Mouse (Mus musculus) stomach, embryonic 15.5 days (tissue): Measurements from ENCODE around the gene Dlx3. TPM values are rescaled to one million over a fixed set of nuclear protein-coding genes. Genes with fewer than 3 reads are reported as not detected.

Source experiments
- ATAC-seq: fragments of 200-750 bp; cut with Nextera tagmentation; 2 replicates; pipeline ENCODE4 v1.8.0; 2017; ENCODE audit warnings: low read depth, moderate number of reproducible peaks, moderate TSS enrichment; ENCODE audit not compliant: insufficient read depth, low FRiP score
- H3K27ac ChIP-seq: fragments of 300-500 bp; sonication (generic); 2 replicates; pipeline ENCODE4 v1.5.1; 2015; ENCODE audit warnings: mild to moderate bottlenecking, inconsistent platforms
- H3K27me3 ChIP-seq: fragments of 300-500 bp; sonication (generic); replicated peaks from 2 replicates; pipeline ENCODE4 v1.6.1; 2015; ENCODE audit warnings: inconsistent platforms
- H3K36me3 ChIP-seq: fragments of 300-500 bp; sonication (generic); 2 replicates; pipeline ENCODE4 v1.6.1; 2015; ENCODE audit warnings: inconsistent platforms
- H3K4me1 ChIP-seq: fragments of 300-500 bp; sonication (generic); 2 replicates; pipeline ENCODE4 v1.6.1; 2015; ENCODE audit warnings: inconsistent platforms
- H3K4me2 ChIP-seq: fragments of 300-500 bp; sonication (generic); 2 replicates; pipeline ENCODE4 v1.6.1; 2015; ENCODE audit warnings: mild to moderate bottlenecking, inconsistent platforms
- H3K4me3 ChIP-seq: fragments of 300-500 bp; sonication (generic); replicated peaks from 2 replicates; pipeline ENCODE4 v1.5.1; 2015; ENCODE audit warnings: inconsistent platforms
- H3K9ac ChIP-seq: fragments of 300-500 bp; sonication (generic); 2 replicates; pipeline ENCODE4 v1.6.1; 2015; ENCODE audit warnings: inconsistent platforms
- H3K9me3 ChIP-seq: fragments of 300-500 bp; sonication (generic); 2 replicates; pipeline ENCODE4 v1.6.1; 2016; ENCODE audit warnings: inconsistent platforms
- WGBS: fragments of 180-500 bp; shearing (Covaris S2); methylation state at CpG from one replicate; pipeline ENCODE4 v1.1.7; 2015; 5-methylcytosine and 5-hydroxymethylcytosine counted together
- polyA plus RNA-seq: library from polyadenylated mRNA; unstranded; fragments of >200 nt; fragmentation: Nextera tagmentation; extraction: Ambion mirVana; gene quantifications from 2 replicates; pipeline ENCODE4 v1.2.1, GENCODE M21; 2015

Gene Dlx3
- polyA plus RNA-seq, 1 experiment from 2014 or later, result 2.0 TPM

DNA sequence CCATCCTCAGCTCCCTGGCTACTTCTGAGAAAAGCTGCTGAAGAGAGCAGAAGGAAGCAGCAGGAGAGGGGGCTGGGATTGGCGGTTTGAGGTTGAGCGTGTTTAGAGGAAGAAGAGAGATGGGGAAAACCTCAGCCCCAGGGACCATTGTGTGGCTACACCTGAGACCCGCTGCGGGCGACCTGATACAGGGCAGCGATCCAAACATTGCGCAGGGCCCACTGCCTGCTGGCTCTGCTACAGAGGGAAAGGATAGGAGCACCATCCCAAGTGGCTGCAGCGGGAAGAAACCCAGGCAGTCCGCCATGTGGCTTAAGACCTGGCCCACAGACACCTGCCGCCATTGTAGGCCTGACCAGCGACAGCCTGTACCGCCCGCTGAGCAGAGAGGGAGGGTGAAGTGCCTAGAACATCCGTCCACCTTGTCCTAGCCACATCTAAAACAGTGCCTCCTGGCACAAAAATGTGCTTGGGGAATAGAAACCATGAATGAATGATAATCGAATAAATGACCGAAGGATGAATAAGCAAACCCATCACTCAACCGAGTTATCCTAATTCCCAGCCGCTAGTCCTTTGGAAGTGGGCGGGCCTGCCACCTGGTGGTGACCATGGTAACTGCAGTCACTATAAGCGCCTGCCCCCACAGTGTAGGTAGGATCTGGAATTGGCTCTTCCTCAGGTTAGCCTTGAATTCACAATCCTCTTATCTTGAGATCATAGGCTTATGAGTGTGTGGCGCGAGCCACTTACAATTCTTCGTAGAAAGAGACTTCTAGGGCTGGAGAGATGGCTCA is 13.3 kb upstream of the Dlx3 start:
- Histone ChIP-seq H3K4me2 (no peak overlapping the region), H3K9me3 (no peaks in the 10 kb centered on the region), H3K27me3 (0 out of 2 replicates have a peak, but pooled peaks cover 5% of the 10 kb centered on the region), H3K36me3 (no peaks in the 10 kb centered on the region), H3K4me1 (peaks cover 11% of the 10 kb centered on the region), H3K9ac (no peak overlapping the region), H3K4me3 (no peak overlapping the region), H3K27ac (no peak overlapping the region)
- peak; percentile 36; the same call in 1 of the 2 replicates for ATAC-seq
- 31% methylated on average over 23 of the region's 23 CpGs for WGBS

DNA sequence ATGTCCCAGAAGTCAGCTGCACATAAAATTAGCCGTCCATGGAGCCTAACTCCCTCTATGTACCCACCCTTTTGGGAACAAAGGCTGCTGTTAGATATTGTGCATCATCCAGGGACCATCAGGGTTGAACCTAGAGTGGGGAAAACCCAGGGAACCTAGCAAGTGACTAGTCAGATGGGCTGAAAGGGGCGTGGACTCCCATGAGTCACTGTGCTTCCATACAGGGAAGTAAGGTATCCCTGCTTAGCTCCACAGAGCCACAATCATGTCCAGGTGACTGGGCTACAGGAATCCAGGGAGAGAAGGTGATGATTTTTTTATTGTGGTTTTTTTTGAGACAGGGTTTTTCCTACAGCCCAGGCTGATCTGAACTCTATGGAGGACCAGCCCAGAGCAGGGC is 10.9 kb upstream of the Dlx3 start:
- Histone ChIP-seq H3K27me3 (0 out of 2 replicates have a peak, but pooled peaks cover 5% of the 10 kb centered on the region), H3K27ac (no peak overlapping the region), H3K4me3 (no peak overlapping the region), H3K4me1 (peaks cover 11% of the 10 kb centered on the region), H3K9ac (no peak overlapping the region), H3K9me3 (no peaks in the 10 kb centered on the region), H3K36me3 (no peaks in the 10 kb centered on the region), H3K4me2 (no peak overlapping the region)
- no peak for ATAC-seq
- 76% methylated on average over 2 of the region's 2 CpGs for WGBS

DNA sequence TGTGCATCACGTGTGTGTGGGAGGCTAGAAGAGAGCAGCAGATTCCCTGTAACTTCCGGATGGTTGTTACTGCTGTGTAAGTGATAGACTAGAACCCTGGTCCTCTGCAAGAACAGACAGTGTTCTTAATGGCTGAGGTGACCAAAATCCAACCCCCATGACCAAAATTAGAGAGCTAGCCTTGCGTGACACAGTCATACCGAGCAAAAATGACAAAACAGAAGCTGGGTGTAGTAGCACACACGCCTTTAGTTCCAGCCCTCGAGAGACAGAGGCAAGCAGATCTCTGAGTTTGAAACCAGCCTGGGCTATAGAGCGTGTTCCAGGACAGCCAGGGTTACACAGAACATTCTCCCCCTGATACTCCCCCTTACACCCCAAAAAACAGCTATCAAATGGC is 9.8 kb upstream of the Dlx3 start:
- 86% methylated on average over 7 of the region's 7 CpGs for WGBS
- H3K4me2 ChIP-seq, result no peak overlapping the region
- no peak for ATAC-seq
- H3K4me1 ChIP-seq, result peaks cover 11% of the 10 kb centered on the region
- no peaks in the 10 kb centered on the region for H3K9me3 ChIP-seq
- H3K4me3 ChIP-seq, result no peak overlapping the region
- no peaks in the 10 kb centered on the region for H3K36me3 ChIP-seq
- H3K9ac ChIP-seq, result no peak overlapping the region
- H3K27me3 ChIP-seq, result 0 out of 2 replicates have a peak, but pooled peaks cover 5% of the 10 kb centered on the region
- no peak overlapping the region for H3K27ac ChIP-seq

DNA sequence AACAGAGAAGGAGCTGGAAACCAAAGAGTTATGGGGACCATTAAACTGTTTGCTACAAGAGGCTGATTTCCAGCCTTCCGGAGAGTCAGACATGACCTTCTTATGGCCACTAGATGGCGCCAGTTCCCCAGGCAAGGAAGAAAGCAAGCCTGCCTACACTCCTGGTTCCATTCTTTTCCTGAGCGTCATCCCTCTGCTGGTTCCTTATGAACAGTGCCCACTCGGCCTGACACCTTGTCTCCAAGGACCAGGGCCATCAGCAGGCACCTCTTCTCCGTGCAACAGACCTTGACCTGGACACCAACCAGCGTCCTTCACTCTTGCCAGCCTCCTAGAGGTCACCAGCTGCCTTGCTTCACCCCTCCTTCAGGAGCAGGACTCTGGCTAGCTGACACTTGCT is 2.9 kb upstream of the Dlx3 start:
- Histone ChIP-seq H3K9ac (no peak overlapping the region), H3K27ac (no peak overlapping the region), H3K4me1 (peaks cover 19% of the 10 kb centered on the region), H3K4me2 (no peak overlapping the region), H3K9me3 (no peaks in the 10 kb centered on the region), H3K4me3 (no peak overlapping the region), H3K27me3 (peaks cover 38% of the 10 kb centered on the region), H3K36me3 (no peaks in the 10 kb centered on the region)
- WGBS, result 4% methylated on average over 6 of the region's 6 CpGs
- peak; percentile 69 for ATAC-seq

DNA sequence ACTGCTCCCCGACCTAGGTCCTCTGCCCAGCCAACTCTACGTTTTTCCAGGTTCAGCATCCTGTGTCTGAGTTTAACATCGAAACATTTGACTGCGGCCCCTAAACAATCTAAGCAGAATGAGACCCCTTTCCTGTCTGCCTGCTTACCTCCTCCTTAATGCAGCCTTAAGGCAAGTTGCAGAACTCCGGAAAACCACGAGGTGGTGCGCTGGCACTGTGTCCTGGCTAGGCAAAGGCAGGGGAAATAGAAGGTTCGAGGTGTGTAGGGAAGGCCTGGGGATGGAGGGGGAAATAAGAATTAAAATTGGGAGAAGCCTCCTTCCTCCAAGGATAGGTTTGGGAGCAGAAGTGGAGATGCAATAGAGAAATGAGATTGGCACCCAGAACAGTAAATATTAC is 1.4 kb upstream of the Dlx3 start:
- no peak overlapping the region for H3K4me2 ChIP-seq
- H3K4me1 ChIP-seq, result peaks cover 19% of the 10 kb centered on the region
- H3K27ac ChIP-seq, result no peak overlapping the region
- no peaks in the 10 kb centered on the region for H3K9me3 ChIP-seq
- ATAC-seq, result no peak
- WGBS, result 2% methylated on average over 8 of the region's 8 CpGs
- H3K36me3 ChIP-seq, result no peaks in the 10 kb centered on the region
- H3K27me3 ChIP-seq, result peaks cover 53% of the 10 kb centered on the region
- H3K9ac ChIP-seq, result no peak overlapping the region
- H3K4me3 ChIP-seq, result no peak overlapping the region

DNA sequence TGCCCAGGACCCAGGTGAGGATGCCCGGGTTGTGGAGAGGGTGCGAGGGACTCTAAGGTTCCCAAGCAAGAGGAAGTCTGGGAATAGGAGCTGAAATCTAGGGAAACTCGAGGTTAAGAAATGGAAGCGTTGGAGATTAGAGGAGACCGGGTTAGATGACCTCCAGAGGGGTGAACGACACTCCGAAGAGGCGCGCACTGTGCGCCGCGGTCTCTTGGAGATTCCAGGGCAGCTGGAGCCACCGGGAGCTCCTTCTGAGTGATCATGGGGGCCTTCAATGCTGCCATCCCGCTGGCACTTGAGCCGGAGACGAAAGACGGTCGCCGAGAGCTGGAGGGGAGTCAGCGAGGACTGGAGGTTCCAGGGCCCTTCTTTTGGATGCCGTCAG is 708 bp downstream of the Dlx3 start:
- Histone ChIP-seq H3K9ac (no peak overlapping the region), H3K27me3 (peaks cover 68% of the 10 kb centered on the region)

DNA sequence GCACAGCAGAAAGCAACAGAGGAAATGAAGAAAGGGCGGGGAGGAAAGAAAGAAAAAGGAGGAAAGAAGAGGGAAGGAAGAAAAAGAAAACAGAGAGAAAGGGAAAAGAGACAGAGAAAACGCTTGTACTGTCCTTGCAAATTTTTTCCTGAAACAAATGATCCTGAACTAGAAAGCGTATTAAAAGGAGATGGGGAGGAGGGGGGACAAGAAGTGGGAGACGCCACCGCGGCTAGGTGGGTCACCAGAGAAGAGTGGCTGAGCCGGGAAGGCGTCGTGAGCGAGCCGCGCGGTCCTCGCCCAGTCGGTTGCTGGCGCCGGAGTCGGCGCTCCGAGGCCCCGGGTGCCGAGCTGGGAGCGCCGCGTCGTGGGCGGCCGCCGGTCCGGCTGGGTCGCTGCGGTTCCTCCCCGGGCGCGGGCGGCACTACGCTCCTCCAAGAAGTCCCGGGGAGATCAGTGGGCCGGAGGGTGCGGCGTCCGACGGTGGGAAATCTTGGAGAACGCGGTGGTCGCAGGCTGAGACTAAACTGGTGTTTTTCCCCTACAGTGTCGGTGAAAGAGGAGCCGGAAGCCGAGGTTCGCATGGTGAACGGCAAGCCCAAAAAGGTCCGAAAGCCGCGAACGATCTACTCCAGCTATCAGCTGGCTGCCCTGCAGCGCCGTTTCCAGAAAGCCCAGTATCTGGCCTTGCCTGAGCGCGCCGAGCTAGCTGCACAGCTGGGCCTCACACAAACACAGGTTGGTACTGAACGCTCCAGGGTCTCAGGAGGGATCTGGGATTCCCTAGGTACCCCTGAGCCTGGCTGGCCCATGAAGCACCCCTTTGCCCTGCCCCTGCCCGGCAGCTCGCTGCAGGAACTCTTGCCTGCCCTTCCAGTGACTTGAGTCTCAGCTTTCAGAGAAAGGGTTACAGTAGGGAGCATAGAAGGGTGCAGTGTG is 1.5 kb downstream of the Dlx3 start:
- Histone ChIP-seq H3K4me2 (peak overlapping the region; percentile 82), H3K36me3 (no peaks in the 10 kb centered on the region), H3K27ac (no peak overlapping the region), H3K9ac (no peak overlapping the region), H3K4me3 (peak overlapping the region; percentile 40), H3K4me1 (peaks cover 22% of the 10 kb centered on the region), H3K9me3 (no peaks in the 10 kb centered on the region), H3K27me3 (peaks cover 68% of the 10 kb centered on the region)
- ATAC-seq, result no peak
- 3% methylated on average over 59 of the region's 63 CpGs for WGBS

More for the DNA sequence above, 708 bp downstream of the Dlx3 start:
- no peak overlapping the region for H3K27ac ChIP-seq
- H3K36me3 ChIP-seq, result no peaks in the 10 kb centered on the region
- 2% methylated on average over 21 of the region's 21 CpGs for WGBS
- H3K9me3 ChIP-seq, result no peaks in the 10 kb centered on the region
- H3K4me3 ChIP-seq, result peak overlapping the region; percentile 40
- no peak for ATAC-seq
- H3K4me2 ChIP-seq, result peak overlapping the region; percentile 82
- H3K4me1 ChIP-seq, result peaks cover 19% of the 10 kb centered on the region

DNA sequence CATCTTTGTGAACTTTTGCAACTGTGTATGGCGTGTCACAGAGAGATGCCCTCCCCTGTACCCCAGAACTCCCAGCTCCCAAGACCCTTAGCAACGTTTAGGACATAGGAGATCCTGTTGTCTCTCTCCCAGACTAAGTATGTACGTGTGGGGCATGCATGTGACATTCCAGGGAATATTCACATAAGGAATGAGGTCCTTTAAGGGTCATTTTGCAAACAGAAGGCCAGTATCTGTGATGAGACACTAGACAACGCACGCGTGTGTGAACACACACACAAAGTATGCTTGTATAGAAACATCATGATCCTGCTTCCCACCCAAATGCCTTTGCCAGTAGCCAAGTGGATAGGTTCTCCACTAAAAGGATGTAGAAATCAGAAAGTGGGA is 2.2 kb downstream of the Dlx3 start:
- peak overlapping the region; percentile 82; the same call in 1 of the 2 replicates for H3K4me2 ChIP-seq
- no peaks in the 10 kb centered on the region for H3K36me3 ChIP-seq
- H3K9ac ChIP-seq, result no peak overlapping the region
- ATAC-seq, result no peak
- H3K4me1 ChIP-seq, result peaks cover 27% of the 10 kb centered on the region
- H3K27ac ChIP-seq, result no peak overlapping the region
- peak overlapping the region; percentile 40 for H3K4me3 ChIP-seq
- peaks cover 68% of the 10 kb centered on the region for H3K27me3 ChIP-seq
- 55% methylated on average over 6 of the region's 6 CpGs for WGBS
- no peaks in the 10 kb centered on the region for H3K9me3 ChIP-seq

DNA sequence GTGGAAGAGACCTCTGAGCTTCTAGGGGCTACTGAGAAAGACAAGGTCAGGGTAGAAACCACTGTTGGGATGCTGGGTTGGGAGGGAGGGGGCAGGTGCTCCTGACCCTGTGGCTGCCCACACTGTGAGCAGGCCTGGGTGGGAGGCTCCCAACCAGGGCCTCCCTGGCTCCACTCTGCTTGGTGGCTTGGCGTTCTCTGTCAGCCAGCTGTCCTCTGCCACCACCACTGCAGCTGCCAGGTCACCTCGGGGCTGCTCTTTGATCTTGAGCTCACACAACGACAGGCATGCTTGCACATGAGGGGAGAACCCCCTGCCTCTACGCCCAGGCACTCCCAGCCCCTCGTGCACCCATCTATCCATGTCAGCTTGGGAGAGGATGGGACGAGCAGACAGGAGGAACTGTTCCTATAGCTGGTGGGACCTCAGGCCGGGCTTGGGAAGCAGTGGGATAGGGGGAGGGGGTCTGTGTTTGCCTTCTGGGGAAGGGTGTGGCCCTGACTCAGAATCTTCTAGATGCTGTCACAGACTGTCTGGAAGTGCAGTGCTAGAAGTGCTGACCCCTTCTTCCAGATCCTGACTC is 5.5 kb downstream of the Dlx3 start:
- no peak overlapping the region for H3K27ac ChIP-seq
- H3K4me1 ChIP-seq, result peaks cover 19% of the 10 kb centered on the region
- no peaks in the 10 kb centered on the region for H3K36me3 ChIP-seq
- no peak overlapping the region for H3K4me2 ChIP-seq
- peaks cover 43% of the 10 kb centered on the region for H3K27me3 ChIP-seq
- H3K9me3 ChIP-seq, result no peaks in the 10 kb centered on the region
- H3K4me3 ChIP-seq, result no peak overlapping the region
- H3K9ac ChIP-seq, result no peak overlapping the region
- 35% methylated on average over 7 of the region's 7 CpGs for WGBS
- ATAC-seq, result no peak

DNA sequence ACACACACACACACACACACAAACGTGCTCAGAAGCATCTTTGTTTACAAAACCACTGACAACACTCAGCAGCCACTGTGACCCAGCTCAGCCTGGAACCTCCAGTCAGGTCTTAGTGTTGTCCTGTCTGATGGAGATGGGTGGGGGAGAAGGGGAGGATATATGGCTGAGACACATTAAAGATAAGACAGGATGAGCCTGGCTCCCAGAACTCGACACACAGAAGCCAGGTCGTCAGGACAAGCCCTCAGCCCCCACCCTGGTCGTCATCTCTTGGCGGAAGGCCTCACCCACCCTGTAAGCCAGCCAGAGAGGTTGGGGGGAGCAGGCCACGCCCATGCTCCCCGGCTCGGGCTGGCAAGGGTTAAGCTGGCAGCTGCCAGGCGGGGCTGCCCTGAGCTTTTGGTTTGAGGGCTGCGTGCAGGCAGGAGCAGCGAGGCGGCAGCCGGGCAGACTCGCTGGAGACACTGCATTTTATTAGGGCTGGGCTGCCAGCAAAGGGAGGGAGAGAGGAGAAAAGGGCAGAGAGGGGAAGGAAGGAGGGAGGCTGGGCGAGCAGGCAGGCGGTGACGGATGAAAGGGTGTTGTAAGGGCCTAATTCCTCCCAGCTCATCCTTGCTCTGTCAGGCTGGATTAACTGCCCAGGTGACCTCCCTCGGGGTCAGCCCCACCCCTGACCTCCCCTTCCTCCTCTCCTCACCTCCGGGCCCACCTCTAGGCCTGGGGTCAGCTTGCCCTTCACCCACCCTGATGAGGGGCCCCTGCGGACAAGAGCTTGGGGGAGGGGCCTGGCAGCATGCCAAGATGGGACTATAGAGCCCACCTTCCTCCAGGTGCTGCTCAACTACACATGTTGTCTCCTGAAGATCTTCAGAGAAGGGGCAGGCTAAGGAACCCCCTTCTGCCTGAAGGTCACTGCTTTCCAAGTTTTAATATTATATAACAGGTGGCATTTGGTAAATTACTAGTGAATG is 6.6 kb downstream of the Dlx3 start:
- no peak overlapping the region for H3K9ac ChIP-seq
- no peaks in the 10 kb centered on the region for H3K36me3 ChIP-seq
- peaks cover 10% of the 10 kb centered on the region for H3K4me1 ChIP-seq
- 0 out of 2 replicates have a peak overlapping the region, but pooled peaks have one; percentile 3 for H3K4me3 ChIP-seq
- peak; percentile 45; the same call in 1 of the 2 replicates for ATAC-seq
- WGBS, result 4% methylated on average over 19 of the region's 20 CpGs
- peak overlapping the region; percentile 33 for H3K4me2 ChIP-seq
- H3K27me3 ChIP-seq, result peaks cover 34% of the 10 kb centered on the region
- no peaks in the 10 kb centered on the region for H3K9me3 ChIP-seq
- H3K27ac ChIP-seq, result peak overlapping the region; percentile 21; the same call in 1 of the 2 replicates

DNA sequence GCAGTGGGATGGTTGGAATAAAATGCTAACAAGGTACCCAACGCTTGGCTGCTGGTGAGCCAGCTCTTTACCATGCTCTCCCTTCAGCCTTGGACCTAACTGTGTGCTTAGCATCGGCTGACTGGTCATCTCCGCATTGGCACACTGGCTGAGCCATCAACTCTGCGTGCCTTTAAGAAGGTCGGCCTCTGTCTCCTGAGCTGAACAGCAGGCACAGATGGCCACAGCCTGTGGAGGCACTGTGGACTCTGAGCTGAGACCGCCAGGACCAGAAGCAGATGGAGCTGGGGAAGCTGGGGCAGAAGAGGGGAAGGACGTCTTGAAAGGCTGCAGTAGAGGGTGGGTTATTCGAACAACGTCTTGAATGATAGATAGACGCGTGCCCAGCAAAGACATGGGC is 8.4 kb downstream of the Dlx3 start:
- H3K4me1 ChIP-seq, result peaks cover 8% of the 10 kb centered on the region
- 68% methylated on average over 11 of the region's 11 CpGs for WGBS

More for the DNA sequence above, 8.4 kb downstream of the Dlx3 start:
- Histone ChIP-seq H3K9ac (no peak overlapping the region), H3K4me2 (no peak overlapping the region), H3K27me3 (peaks cover 16% of the 10 kb centered on the region), H3K27ac (no peak overlapping the region), H3K4me3 (no peak overlapping the region), H3K36me3 (no peaks in the 10 kb centered on the region), H3K9me3 (no peaks in the 10 kb centered on the region)
- no peak for ATAC-seq
